Mouse (Mus musculus) heart, embryonic 15.5 days (tissue): ENCODE measurements around the gene Rreb1. TPM values are rescaled to one million over a fixed set of nuclear protein-coding genes. Genes with fewer than 3 reads are reported as not detected.

Experiments used
- ATAC-seq: fragments of 200-750 bp; cut with Nextera tagmentation; replicated peaks from 2 replicates; pipeline ENCODE4 v1.8.0; 2017; ENCODE audit warnings: low read depth, moderate TSS enrichment; ENCODE audit not compliant: insufficient number of reproducible peaks, insufficient read depth, low FRiP score
- H3K27ac ChIP-seq: fragments of 300-500 bp; sonication (generic); 2 replicates; pipeline ENCODE4 v1.5.1; 2015; ENCODE audit warnings: mild to moderate bottlenecking, inconsistent platforms
- H3K27me3 ChIP-seq: fragments of 300-500 bp; sonication (generic); 2 replicates; pipeline ENCODE4 v1.6.1; 2015; ENCODE audit warnings: inconsistent platforms
- H3K36me3 ChIP-seq: fragments of 300-500 bp; sonication (generic); 2 replicates; pipeline ENCODE4 v1.6.1; 2015; ENCODE audit warnings: mild to moderate bottlenecking, inconsistent platforms
- H3K4me1 ChIP-seq: fragments of 300-500 bp; sonication (generic); replicated peaks from 2 replicates; pipeline ENCODE4 v1.6.1; 2015; ENCODE audit warnings: inconsistent platforms
- H3K4me2 ChIP-seq: fragments of 300-500 bp; sonication (generic); 2 replicates; pipeline ENCODE4 v1.6.1; 2015; ENCODE audit warnings: inconsistent platforms, mild to moderate bottlenecking, moderate library complexity
- H3K4me3 ChIP-seq: fragments of 300-500 bp; sonication (generic); 2 replicates; pipeline ENCODE4 v1.5.1; 2015; ENCODE audit warnings: mild to moderate bottlenecking, inconsistent platforms
- H3K9ac ChIP-seq: fragments of 300-500 bp; sonication (generic); 2 replicates; pipeline ENCODE4 v1.6.1; 2015; ENCODE audit warnings: mild to moderate bottlenecking, inconsistent platforms
- H3K9me3 ChIP-seq: fragments of 300-500 bp; sonication (generic); replicated peaks from 2 replicates; pipeline ENCODE4 v1.6.1; 2016; ENCODE audit warnings: inconsistent platforms
- WGBS: fragments of 180-500 bp; shearing (Covaris S2); methylation state at CpG from one replicate; pipeline ENCODE4 v1.1.7; 2015; ENCODE audit warnings: mixed read lengths; 5-methylcytosine and 5-hydroxymethylcytosine counted together
- polyA plus RNA-seq: library from polyadenylated mRNA; unstranded; fragments of >200 nt; fragmentation: Nextera tagmentation; extraction: Ambion mirVana; gene quantifications from 2 replicates; pipeline ENCODE4 v1.2.1, GENCODE M21; 2015

The Rreb1 gene
- polyA plus RNA-seq, 1 experiment from 2014 or later, result 9.7 TPM

GRCm38 (mm10) chr13:37908061-37908460 is 129.9 kb downstream of the Rreb1 start:
- Histone ChIP-seq H3K4me2 (no peak overlapping the region), H3K4me1 (peaks cover 19% of the 10 kb centered on the region), H3K27ac (peak overlapping the region; percentile 25; the same call in 1 of the 2 replicates), H3K27me3 (no peaks in the 10 kb centered on the region), H3K36me3 (peaks cover 48% of the 10 kb centered on the region), H3K4me3 (no peak overlapping the region), H3K9ac (0 out of 2 replicates have a peak overlapping the region, but pooled peaks have one; percentile 16), H3K9me3 (no peaks in the 10 kb centered on the region)
- 78% methylated on average over 9 of the region's 9 CpGs for WGBS
- no peak for ATAC-seq

- H3K9ac ChIP-seq, result no peak overlapping the region
- H3K36me3 ChIP-seq, result peaks cover 47% of the 10 kb centered on the region
These were observed 130.3 kb downstream of the Rreb1 start for GRCm38 (mm10) chr13:37908493-37908892.

GRCm38 (mm10) chr13:37909225-37909624 is 131.0 kb downstream of the Rreb1 start:
- H3K36me3 ChIP-seq, result peaks cover 43% of the 10 kb centered on the region
- no peak overlapping the region for H3K27ac ChIP-seq
- no peak for ATAC-seq
- H3K4me2 ChIP-seq, result no peak overlapping the region
- 69% methylated on average over 2 of the region's 2 CpGs for WGBS
- H3K27me3 ChIP-seq, result no peaks in the 10 kb centered on the region
- H3K4me3 ChIP-seq, result no peak overlapping the region
- H3K4me1 ChIP-seq, result peaks cover 29% of the 10 kb centered on the region
- no peaks in the 10 kb centered on the region for H3K9me3 ChIP-seq
- H3K9ac ChIP-seq, result no peak overlapping the region

More at GRCm38 (mm10) chr13:37908493-37908892, 130.3 kb downstream of the Rreb1 start:
- ATAC-seq, result no peak
- H3K4me2 ChIP-seq, result no peak overlapping the region
- H3K27ac ChIP-seq, result peak overlapping the region; percentile 25; the same call in 1 of the 2 replicates
- 72% methylated on average over 6 of the region's 6 CpGs for WGBS
- H3K4me3 ChIP-seq, result no peak overlapping the region
- H3K27me3 ChIP-seq, result no peaks in the 10 kb centered on the region
- peaks cover 24% of the 10 kb centered on the region for H3K4me1 ChIP-seq
- no peaks in the 10 kb centered on the region for H3K9me3 ChIP-seq

GRCm38 (mm10) chr13:37912011-37912410 is 133.8 kb downstream of the Rreb1 start:
- Histone ChIP-seq H3K4me1 (peaks cover 31% of the 10 kb centered on the region), H3K4me2 (no peak overlapping the region), H3K9ac (no peak overlapping the region), H3K9me3 (no peaks in the 10 kb centered on the region), H3K4me3 (no peak overlapping the region), H3K27me3 (no peaks in the 10 kb centered on the region), H3K36me3 (peaks cover 42% of the 10 kb centered on the region), H3K27ac (no peak overlapping the region)
- no peak for ATAC-seq
- 54% methylated on average over 6 of the region's 6 CpGs for WGBS

GRCm38 (mm10) chr13:37912591-37913467 is 134.6 kb downstream of the Rreb1 start:
- H3K4me1 ChIP-seq, result peaks cover 31% of the 10 kb centered on the region
- WGBS, result 35% methylated on average over 12 of the region's 12 CpGs
- H3K9ac ChIP-seq, result no peak overlapping the region
- H3K4me3 ChIP-seq, result no peak overlapping the region
- H3K36me3 ChIP-seq, result peaks cover 50% of the 10 kb centered on the region
- 0 out of 2 replicates have a peak overlapping the region, but pooled peaks have one; percentile 14 for H3K27ac ChIP-seq
- ATAC-seq, result no peak; the same call in 1 of the 2 replicates
- H3K9me3 ChIP-seq, result no peaks in the 10 kb centered on the region
- H3K4me2 ChIP-seq, result no peak overlapping the region
- no peaks in the 10 kb centered on the region for H3K27me3 ChIP-seq

GRCm38 (mm10) chr13:37913963-37914362 is 135.8 kb downstream of the Rreb1 start:
- H3K4me2 ChIP-seq, result no peak overlapping the region
- no peak overlapping the region for H3K4me3 ChIP-seq
- H3K27ac ChIP-seq, result no peak overlapping the region
- 66% methylated on average over 3 of the region's 3 CpGs for WGBS
- peaks cover 52% of the 10 kb centered on the region for H3K36me3 ChIP-seq
- H3K4me1 ChIP-seq, result peaks cover 24% of the 10 kb centered on the region
- ATAC-seq, result no peak
- no peaks in the 10 kb centered on the region for H3K27me3 ChIP-seq
- H3K9me3 ChIP-seq, result no peaks in the 10 kb centered on the region
- no peak overlapping the region for H3K9ac ChIP-seq

- no peak overlapping the region for H3K9ac ChIP-seq
- ATAC-seq, result no peak
- no peaks in the 10 kb centered on the region for H3K27me3 ChIP-seq
- H3K4me3 ChIP-seq, result no peak overlapping the region
- H3K4me1 ChIP-seq, result peaks cover 30% of the 10 kb centered on the region
- H3K36me3 ChIP-seq, result peaks cover 46% of the 10 kb centered on the region
- no peak overlapping the region for H3K4me2 ChIP-seq
- 75% methylated on average over 15 of the region's 15 CpGs for WGBS
- no peaks in the 10 kb centered on the region for H3K9me3 ChIP-seq
- no peak overlapping the region for H3K27ac ChIP-seq
These were observed 140.4 kb downstream of the Rreb1 start for GRCm38 (mm10) chr13:37918336-37919261.

GRCm38 (mm10) chr13:37919711-37920277 is 141.6 kb downstream of the Rreb1 start:
- Histone ChIP-seq H3K27me3 (no peaks in the 10 kb centered on the region), H3K27ac (no peak overlapping the region), H3K9me3 (no peaks in the 10 kb centered on the region), H3K36me3 (peaks cover 50% of the 10 kb centered on the region), H3K4me1 (peaks cover 33% of the 10 kb centered on the region), H3K4me2 (no peak overlapping the region), H3K9ac (no peak overlapping the region), H3K4me3 (no peak overlapping the region)
- no peak for ATAC-seq
- 90% methylated on average over 3 of the region's 3 CpGs for WGBS

GRCm38 (mm10) chr13:37920727-37921126 is 142.5 kb downstream of the Rreb1 start:
- no peak overlapping the region for H3K27ac ChIP-seq
- ATAC-seq, result no peak

GRCm38 (mm10) chr13:37923091-37923490 is 144.9 kb downstream of the Rreb1 start:
- Histone ChIP-seq H3K4me2 (no peak overlapping the region), H3K9ac (no peak overlapping the region), H3K4me3 (no peak overlapping the region), H3K4me1 (peaks cover 39% of the 10 kb centered on the region), H3K36me3 (peaks cover 27% of the 10 kb centered on the region), H3K27me3 (no peaks in the 10 kb centered on the region), H3K27ac (0 out of 2 replicates have a peak overlapping the region, but pooled peaks have one; percentile 21), H3K9me3 (no peaks in the 10 kb centered on the region)
- no peak for ATAC-seq
- WGBS, result 84% methylated on average over 4 of the region's 4 CpGs

More at GRCm38 (mm10) chr13:37920727-37921126, 142.5 kb downstream of the Rreb1 start:
- Histone ChIP-seq H3K27me3 (no peaks in the 10 kb centered on the region), H3K4me2 (no peak overlapping the region), H3K36me3 (peaks cover 45% of the 10 kb centered on the region), H3K9me3 (no peaks in the 10 kb centered on the region), H3K4me3 (no peak overlapping the region), H3K4me1 (peaks cover 36% of the 10 kb centered on the region), H3K9ac (no peak overlapping the region)
- WGBS, result 60% methylated on average over 2 of the region's 2 CpGs
